Mouse (Mus musculus): Measurements from ENCODE around the gene Cyp2j6.

- TF ChIP-seq CTCF (IDR thresholded peaks at IDR 0.05; ENCODE audit: borderline replicate concordance, control insufficient read depth, extremely low read depth, insufficient read depth, low read length, poor library complexity) (no peak), POLR2A (IDR thresholded peaks at IDR 0.05; ENCODE audit: control insufficient read depth, extremely low read depth, insufficient read depth, low read length, poor library complexity) (no peak)
Observed at GRCm38 (mm10) chr4:96567988-96568387, 14.5 kb upstream of the Cyp2j6 start.

All from thymus, adult 2 months (tissue).